26 mouse cellular contexts compared by ENCODE assay signal in the genomic region with DNA sequence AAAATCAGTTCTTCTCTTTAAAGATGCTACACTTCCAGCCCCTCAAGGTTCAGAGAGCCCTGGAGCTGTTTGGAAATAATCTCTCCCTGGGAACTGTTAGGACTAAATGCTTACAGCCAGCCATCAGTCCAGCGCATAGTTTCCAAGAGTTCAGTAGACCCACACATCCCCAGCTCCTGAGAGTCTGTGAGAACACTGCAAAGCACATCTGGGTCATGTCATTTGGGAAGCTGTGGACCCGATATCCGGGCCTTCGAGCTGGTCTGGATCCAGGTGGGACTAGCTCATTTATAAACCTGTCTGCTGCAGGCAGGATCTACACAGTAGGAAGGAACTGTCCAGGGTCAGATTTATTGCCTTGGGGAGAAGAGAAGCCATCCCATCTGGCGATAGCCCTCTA. TPM values are rescaled to one million over a fixed set of nuclear protein-coding genes. Genes with fewer than 3 reads are reported as not detected.
DNase-seq lines count a peak whose midpoint lies in the region; ATAC-seq and TF ChIP-seq lines count a peak whose summit lies in the region.
"Had no signal": no experiment of that assay in that cellular context is flagged by ENCODE, and none has a peak within 500 bp of the region (broad histone marks: within the 10 kb centered on the region; RNA-seq: fewer than 3 reads in every experiment).

No protein-coding gene starts in this region.

- DNase-seq in intestine, embryonic 14.5 days (ENCODE audit: low spot score) = no peak
- no peak for DNase-seq in kidney, adult 11 months
- no peak for DNase-seq in cerebellum, postnatal 25 days
- DNase-seq: adrenal gland, adult 8-10 months; adrenal gland, postnatal 25 days; cerebellum, adult 11-12 months; cerebellum, adult 8-10 months; cerebellum, postnatal 10 days; forebrain, postnatal 0 days; gastrocnemius, adult 2 months; gastrocnemius, postnatal 14 days; heart, adult 18-20 months; heart, postnatal 10 days; heart, postnatal 36 days had no signal

- WGBS in intestine, embryonic 14.5 days = 37% methylated on average over 5 of the region's 5 CpGs
- 59% methylated on average over 5 of the region's 5 CpGs for WGBS in intestine, postnatal 0 days
- 26% methylated on average over 5 of the region's 5 CpGs for WGBS in kidney, embryonic 16.5 days
- WGBS in intestine, embryonic 15.5 days = 42% methylated on average over 5 of the region's 5 CpGs
- 44% methylated on average over 5 of the region's 5 CpGs for WGBS in stomach, embryonic 16.5 days

- no peak overlapping the region; the same call in 1 of the 2 replicates for H3K4me2 ChIP-seq in intestine, embryonic 14.5 days (ENCODE audit: low read length)
- H3K4me2 ChIP-seq in intestine, postnatal 0 days (replicated peaks; ENCODE audit: low read depth) = no peak overlapping the region
- H3K4me2 ChIP-seq in kidney, embryonic 16.5 days (replicated peaks; ENCODE audit: low read depth, low read length) = no peak overlapping the region
- no peak overlapping the region for H3K4me2 ChIP-seq in intestine, embryonic 15.5 days (replicated peaks)
- no peak overlapping the region for H3K4me2 ChIP-seq in stomach, embryonic 16.5 days (ENCODE audit: low read depth, low read length)
- H3K4me2 ChIP-seq: embryonic facial prominence, embryonic 12.5 days; embryonic facial prominence, embryonic 15.5 days; heart, embryonic 12.5 days; heart, embryonic 15.5 days; hindbrain, embryonic 13.5 days had no signal

- no peaks in the 10 kb centered on the region for H3K9me3 ChIP-seq in intestine, embryonic 14.5 days (ENCODE audit: control insufficient read depth, low read length)
- H3K9me3 ChIP-seq in intestine, postnatal 0 days (ENCODE audit: control insufficient read depth) = no peaks in the 10 kb centered on the region
- H3K9me3 ChIP-seq in kidney, embryonic 16.5 days (ENCODE audit: low read length) = no peaks in the 10 kb centered on the region
- H3K9me3 ChIP-seq in intestine, embryonic 15.5 days = no peaks in the 10 kb centered on the region
- H3K9me3 ChIP-seq in stomach, embryonic 16.5 days (replicated peaks; ENCODE audit: control insufficient read depth, low read length) = no peaks in the 10 kb centered on the region
- H3K9me3 ChIP-seq: embryonic facial prominence, embryonic 12.5 days; embryonic facial prominence, embryonic 15.5 days; heart, embryonic 12.5 days; heart, embryonic 15.5 days; hindbrain, embryonic 10.5 days; hindbrain, embryonic 13.5 days had no signal

- peak; percentile 53; the same call in 1 of the 2 replicates for ATAC-seq in intestine, embryonic 14.5 days (replicated peaks; ENCODE audit: low FRiP score, low TSS enrichment, low read depth)
- ATAC-seq in intestine, postnatal 0 days = no peak
- ATAC-seq in kidney, embryonic 16.5 days (ENCODE audit: low FRiP score, low TSS enrichment) = no peak
- no peak for ATAC-seq in intestine, embryonic 15.5 days
- peak; percentile 54; the same call in 1 of the 2 replicates for ATAC-seq in stomach, embryonic 16.5 days (ENCODE audit: insufficient read depth, low FRiP score)
- ATAC-seq: activated CD4-positive, CD25-positive, alpha-beta regulatory T cell, adult 4 months; forebrain, embryonic 14.5 days; forebrain, postnatal 0 days had no signal

- TF ChIP-seq CTCF in intestine, postnatal 0 days (IDR thresholded peaks at IDR 0.05; ENCODE audit: low read depth) = no peak

- H3K27ac ChIP-seq in intestine, embryonic 14.5 days (ENCODE audit: low read depth) = peak overlapping the region; percentile 72
- H3K27ac ChIP-seq in intestine, postnatal 0 days (ENCODE audit: low read depth, low read length) = no peak overlapping the region
- H3K27ac ChIP-seq in kidney, embryonic 16.5 days (ENCODE audit: low read length) = peak overlapping the region; percentile 34; the same call in 1 of the 2 replicates
- peak overlapping the region; percentile 42; the same call in 1 of the 2 replicates for H3K27ac ChIP-seq in intestine, embryonic 15.5 days
- H3K27ac ChIP-seq in stomach, embryonic 16.5 days (ENCODE audit: low read length) = no peak overlapping the region
- H3K27ac ChIP-seq: embryonic facial prominence, embryonic 12.5 days; embryonic facial prominence, embryonic 15.5 days; gastrocnemius, adult 2 months; heart, embryonic 15.5 days; hindbrain, embryonic 10.5 days; hindbrain, embryonic 13.5 days had no signal

- H3K9ac ChIP-seq in intestine, embryonic 14.5 days (ENCODE audit: low read length) = no peak overlapping the region
- H3K9ac ChIP-seq in intestine, postnatal 0 days (ENCODE audit: low read depth, low read length) = no peak overlapping the region
- no peak overlapping the region for H3K9ac ChIP-seq in kidney, embryonic 16.5 days (replicated peaks; ENCODE audit: low read length)
- H3K9ac ChIP-seq in intestine, embryonic 15.5 days = no peak overlapping the region
- no peak overlapping the region for H3K9ac ChIP-seq in stomach, embryonic 16.5 days (ENCODE audit: low read length)
- H3K9ac ChIP-seq: embryonic facial prominence, embryonic 12.5 days; embryonic facial prominence, embryonic 15.5 days; forebrain, postnatal 0 days; heart, embryonic 12.5 days; heart, embryonic 15.5 days; hindbrain, embryonic 13.5 days had no signal

- H3K4me1 ChIP-seq in intestine, embryonic 14.5 days (replicated peaks; ENCODE audit: control insufficient read depth, insufficient read depth, low read length) = peaks cover 76% of the 10 kb centered on the region
- H3K4me1 ChIP-seq in intestine, postnatal 0 days (replicated peaks; ENCODE audit: control insufficient read depth, insufficient read depth, low read length) = no peaks in the 10 kb centered on the region
- peaks cover 39% of the 10 kb centered on the region for H3K4me1 ChIP-seq in kidney, embryonic 16.5 days (ENCODE audit: insufficient read depth, low read length)
- peaks cover 36% of the 10 kb centered on the region for H3K4me1 ChIP-seq in intestine, embryonic 15.5 days (replicated peaks)
- peaks cover 26% of the 10 kb centered on the region for H3K4me1 ChIP-seq in stomach, embryonic 16.5 days (ENCODE audit: control insufficient read depth, insufficient read depth, low read length)

- no peaks in the 10 kb centered on the region for H3K27me3 ChIP-seq in intestine, embryonic 14.5 days (replicated peaks; ENCODE audit: control insufficient read depth, insufficient read depth, low read length)
- H3K27me3 ChIP-seq in intestine, postnatal 0 days (replicated peaks; ENCODE audit: control insufficient read depth, insufficient read depth, low read length) = 0 out of 2 replicates have a peak, but pooled peaks cover 3% of the 10 kb centered on the region
- H3K27me3 ChIP-seq in kidney, embryonic 16.5 days (ENCODE audit: insufficient read depth, low read length) = no peaks in the 10 kb centered on the region
- no peaks in the 10 kb centered on the region for H3K27me3 ChIP-seq in intestine, embryonic 15.5 days (replicated peaks)
- no peaks in the 10 kb centered on the region for H3K27me3 ChIP-seq in stomach, embryonic 16.5 days (ENCODE audit: control insufficient read depth, insufficient read depth, low read length)
- H3K27me3 ChIP-seq: embryonic facial prominence, embryonic 12.5 days; embryonic facial prominence, embryonic 15.5 days; heart, embryonic 15.5 days had no signal

- no peak overlapping the region for H3K4me3 ChIP-seq in intestine, embryonic 14.5 days (ENCODE audit: low read depth, low read length)
- no peak overlapping the region for H3K4me3 ChIP-seq in intestine, postnatal 0 days (ENCODE audit: low read depth, low read length)
- no peak overlapping the region for H3K4me3 ChIP-seq in kidney, embryonic 16.5 days (ENCODE audit: low read length)
- no peak overlapping the region for H3K4me3 ChIP-seq in intestine, embryonic 15.5 days (replicated peaks)
- H3K4me3 ChIP-seq in stomach, embryonic 16.5 days (replicated peaks; ENCODE audit: low read length) = no peak overlapping the region
- H3K4me3 ChIP-seq: embryonic facial prominence, embryonic 12.5 days; embryonic facial prominence, embryonic 15.5 days; gastrocnemius, adult 2 months; heart, embryonic 12.5 days; heart, embryonic 15.5 days; hindbrain, embryonic 10.5 days; hindbrain, embryonic 13.5 days had no signal

- H3K36me3 ChIP-seq in intestine, embryonic 14.5 days (ENCODE audit: control insufficient read depth, insufficient read depth, low read length) = no peaks in the 10 kb centered on the region
- no peaks in the 10 kb centered on the region for H3K36me3 ChIP-seq in intestine, postnatal 0 days (ENCODE audit: control insufficient read depth, insufficient read depth)
- no peaks in the 10 kb centered on the region for H3K36me3 ChIP-seq in kidney, embryonic 16.5 days (ENCODE audit: insufficient read depth, low read length)
- H3K36me3 ChIP-seq in intestine, embryonic 15.5 days = no peaks in the 10 kb centered on the region
- H3K36me3 ChIP-seq in stomach, embryonic 16.5 days (ENCODE audit: control insufficient read depth, insufficient read depth, low read length) = no peaks in the 10 kb centered on the region
- H3K36me3 ChIP-seq: embryonic facial prominence, embryonic 12.5 days; embryonic facial prominence, embryonic 15.5 days; heart, embryonic 12.5 days; heart, embryonic 15.5 days; hindbrain, embryonic 10.5 days; hindbrain, embryonic 13.5 days had no signal

RNA-seq across cellular contexts. Expression of a gene that starts 11.1 kb away (rescaled TPM):
- polyA plus RNA-seq in intestine, embryonic 14.5 days (2014; fragmentation: Nextera tagmentation; extraction: Ambion mirVana) = 6.2 and 6.3 TPM in 2 replicates
- 0.67 and 0.74 TPM in 2 replicates for polyA plus RNA-seq in intestine, postnatal 0 days (2015; fragmentation: Nextera tagmentation; extraction: Ambion mirVana)
- 7.4 and 10.2 TPM in 2 replicates for polyA plus RNA-seq in kidney, embryonic 16.5 days (2015; fragmentation: Nextera tagmentation; extraction: Ambion mirVana)
- 2.4 and 2.8 TPM in 2 replicates for polyA plus RNA-seq in intestine, embryonic 15.5 days (2015; fragmentation: Nextera tagmentation; extraction: Ambion mirVana)
- 0.34 and 0.59 TPM in 2 replicates for polyA plus RNA-seq in stomach, embryonic 16.5 days (2015; fragmentation: Nextera tagmentation; extraction: Ambion mirVana)
- polyA plus RNA-seq: activated CD4-positive, CD25-positive, alpha-beta regulatory T cell, adult 4 months had no signal

RNA-seq across cellular contexts. Expression of a gene that starts 54.8 kb away (rescaled TPM):
- polyA plus RNA-seq in intestine, embryonic 14.5 days (2014; fragmentation: Nextera tagmentation; extraction: Ambion mirVana) = 1.5 and 2.3 TPM in 2 replicates
- 0.47 and 0.76 TPM in 2 replicates for polyA plus RNA-seq in intestine, postnatal 0 days (2015; fragmentation: Nextera tagmentation; extraction: Ambion mirVana)
- polyA plus RNA-seq in kidney, embryonic 16.5 days (2015; fragmentation: Nextera tagmentation; extraction: Ambion mirVana) = 3.2 and 3.3 TPM in 2 replicates
- polyA plus RNA-seq in intestine, embryonic 15.5 days (2015; fragmentation: Nextera tagmentation; extraction: Ambion mirVana) = 2.3 and 2.8 TPM in 2 replicates
- polyA plus RNA-seq in stomach, embryonic 16.5 days (2015; fragmentation: Nextera tagmentation; extraction: Ambion mirVana) = 4.0 and 6.9 TPM in 2 replicates

Comparison
In these comparisons a context has a peak if more than half of its experiments do, and no peak if none do; other contexts are left out.
1. ATAC-seq: peak in intestine, embryonic 14.5 days (single experiment) and stomach, embryonic 16.5 days (single experiment); none in intestine, postnatal 0 days (single experiment), kidney, embryonic 16.5 days (single experiment) and intestine, embryonic 15.5 days (single experiment).
2. H3K27ac ChIP-seq: peak in intestine, embryonic 14.5 days (single experiment), kidney, embryonic 16.5 days (single experiment) and intestine, embryonic 15.5 days (single experiment); none in intestine, postnatal 0 days (single experiment) and stomach, embryonic 16.5 days (single experiment).